Mouse (Mus musculus): ENCODE results near the gene Igfbp2.

Gene Igfbp2

DNA sequence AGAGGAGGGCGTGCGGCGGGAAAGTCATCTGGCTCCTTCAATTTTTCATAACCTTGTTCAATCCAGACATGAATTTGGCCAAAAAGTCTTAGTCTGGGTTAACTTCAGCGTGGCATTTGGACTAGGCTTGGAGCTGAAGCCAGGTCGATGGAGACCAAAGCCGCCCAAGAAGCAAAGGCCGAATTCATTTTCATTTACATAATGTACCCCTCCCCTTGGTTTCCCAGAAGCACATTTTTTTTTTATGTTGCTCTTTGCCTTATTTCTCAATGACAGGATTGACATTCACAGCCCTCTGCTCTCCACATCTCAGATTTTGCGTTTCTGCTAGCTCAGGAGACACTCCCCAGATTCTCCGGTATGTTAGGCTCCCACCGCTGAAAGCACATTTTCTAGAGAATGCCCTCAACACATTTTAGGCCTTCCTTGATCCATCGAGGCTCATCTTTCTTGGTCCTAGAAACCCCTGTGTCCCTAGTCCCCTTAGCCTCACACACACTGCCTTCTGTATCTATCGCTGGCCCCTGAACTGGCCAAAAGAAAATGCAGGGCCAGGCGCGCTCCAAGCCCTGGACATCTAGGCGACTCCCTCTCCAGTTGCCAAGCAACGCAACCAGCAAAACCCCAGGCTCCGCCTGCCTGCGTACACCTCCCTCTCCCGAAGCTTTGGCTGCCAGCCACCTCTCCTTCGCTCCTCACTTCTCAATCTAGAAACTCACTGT, 46.5 kb downstream of the Igfbp2 start:
- in situ Hi-C loops (cut with MboI) = loop anchor here (25.0 kb wide), 1 partner anchor 942 kb away; no protein-coding TSS in a partner anchor

DNA sequence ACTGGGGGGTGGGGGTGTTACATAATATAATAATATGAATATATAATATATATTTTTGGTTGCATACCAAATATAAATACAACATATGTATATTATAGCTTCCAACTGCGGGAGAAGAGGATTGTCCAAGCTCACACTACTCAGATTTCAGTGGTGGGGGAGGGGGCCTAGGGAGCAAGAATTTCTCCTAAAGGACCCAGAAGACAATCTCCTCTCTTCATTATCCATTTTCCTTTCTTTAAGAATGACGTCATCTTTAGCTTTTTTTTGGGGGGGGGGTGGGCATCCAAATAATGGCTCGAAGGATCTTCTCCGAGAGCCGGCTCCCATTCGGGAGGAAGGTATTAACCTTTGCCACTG, 47.0 kb downstream of the Igfbp2 start:
- in situ Hi-C loops (cut with MboI) = loop anchor here (25.0 kb wide), 1 partner anchor 941 kb away; no protein-coding TSS in a partner anchor

- in situ Hi-C loops (cut with MboI) = loop anchor here (25.0 kb wide), 1 partner anchor 940 kb away; no protein-coding TSS in a partner anchor
These were observed 47.6 kb downstream of the Igfbp2 start for GRCm38 (mm10) chr1:72871697-72872411.

DNA sequence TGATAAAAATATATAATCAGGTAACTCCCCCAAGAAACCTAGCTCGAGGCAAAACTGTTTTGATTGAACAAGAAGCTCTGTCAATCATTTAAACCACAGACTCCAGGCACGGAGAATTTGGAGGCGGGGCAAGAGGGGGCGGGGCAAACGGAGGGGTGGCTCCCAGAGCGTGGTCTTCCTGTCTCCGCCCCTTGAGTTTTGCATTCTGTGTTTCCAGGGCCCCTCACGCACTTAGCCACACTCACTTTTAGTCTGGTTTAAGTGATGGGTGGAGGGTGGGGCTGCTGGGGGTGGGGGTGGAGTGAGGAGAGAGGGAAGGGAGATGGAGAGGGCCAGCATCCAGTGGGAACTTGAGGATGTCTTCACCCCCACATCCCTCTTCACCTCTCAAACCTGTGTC, 48.2 kb downstream of the Igfbp2 start:
- in situ Hi-C loops (cut with MboI) = loop anchor here (25.0 kb wide), 1 partner anchor 940 kb away; no protein-coding TSS in a partner anchor

GRCm38 (mm10) chr1:72873078-72873477, 48.8 kb downstream of the Igfbp2 start:
- in situ Hi-C loops (cut with MboI) = loop anchor here (25.0 kb wide), 1 partner anchor 939 kb away; no protein-coding TSS in a partner anchor

DNA sequence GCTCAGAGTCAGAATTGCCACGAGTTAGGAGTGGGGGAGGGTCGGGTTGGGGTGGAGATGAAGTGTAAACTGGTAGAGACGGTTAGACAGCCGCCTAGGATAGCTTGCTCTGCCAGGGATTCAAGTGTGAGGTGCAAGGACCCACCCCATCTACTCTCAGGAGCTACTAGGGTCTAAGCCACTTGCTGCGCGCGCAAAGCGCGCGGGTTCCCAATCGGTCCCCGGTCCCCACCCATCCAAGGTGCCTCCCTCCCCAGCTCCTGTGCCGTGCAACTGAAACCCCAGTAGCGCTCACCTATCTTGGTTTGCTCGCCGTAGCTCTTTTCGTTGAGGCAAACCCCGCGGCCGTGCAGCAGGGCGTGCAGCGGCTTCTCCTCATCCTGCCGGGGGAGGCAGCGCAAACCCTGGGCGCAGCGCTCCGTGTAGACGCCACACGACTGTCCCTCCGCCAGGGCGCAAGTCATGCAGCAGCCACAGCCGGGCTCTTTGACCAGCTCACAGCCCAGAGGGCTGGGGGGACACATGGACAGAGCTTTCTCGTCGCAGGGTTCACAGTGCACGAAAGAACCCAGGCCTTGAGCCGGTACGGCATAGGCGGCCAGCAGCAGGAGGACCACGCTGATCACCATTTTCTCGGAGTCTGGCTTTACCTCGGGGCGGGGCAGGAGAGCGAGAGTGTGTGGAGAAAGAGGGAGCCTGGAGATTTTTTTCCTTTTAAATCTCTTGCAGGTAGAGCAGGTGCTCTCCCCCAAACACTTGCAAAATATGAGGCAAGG, 49.4 kb downstream of the Igfbp2 start:
- in situ Hi-C loops (cut with MboI) = loop anchor here (25.0 kb wide), 1 partner anchor 939 kb away; no protein-coding TSS in a partner anchor

- in situ Hi-C loops (cut with MboI) = loop anchor here (25.0 kb wide), 1 partner anchor 938 kb away; no protein-coding TSS in a partner anchor
These were observed 50.2 kb downstream of the Igfbp2 start, which contains the start of gene Igfbp5 for GRCm38 (mm10) chr1:72874287-72875211. Gene Igfbp5 (minus strand): TSS chr1:72874884.

DNA sequence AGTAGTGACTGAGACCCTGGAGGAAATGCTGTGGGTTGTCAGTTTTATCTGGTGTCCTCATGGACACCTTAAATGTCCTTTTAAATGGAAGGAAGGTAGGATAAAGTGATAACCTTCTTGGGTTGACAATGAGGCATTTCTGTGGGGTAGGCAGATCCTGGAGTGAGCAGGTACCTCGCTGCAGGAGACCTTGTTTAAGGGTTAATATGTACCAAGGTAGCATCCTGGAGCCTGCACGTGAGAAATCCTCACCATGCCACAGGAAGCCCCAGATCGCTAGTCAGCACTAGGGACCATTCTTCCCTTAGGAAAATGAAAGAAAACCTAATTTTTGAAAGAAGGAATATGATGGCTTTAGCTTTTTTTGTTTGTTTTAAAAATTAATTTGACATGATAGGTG, 51.4 kb downstream of the Igfbp2 start:
- in situ Hi-C loops (cut with MboI) = no loop called here

DNA sequence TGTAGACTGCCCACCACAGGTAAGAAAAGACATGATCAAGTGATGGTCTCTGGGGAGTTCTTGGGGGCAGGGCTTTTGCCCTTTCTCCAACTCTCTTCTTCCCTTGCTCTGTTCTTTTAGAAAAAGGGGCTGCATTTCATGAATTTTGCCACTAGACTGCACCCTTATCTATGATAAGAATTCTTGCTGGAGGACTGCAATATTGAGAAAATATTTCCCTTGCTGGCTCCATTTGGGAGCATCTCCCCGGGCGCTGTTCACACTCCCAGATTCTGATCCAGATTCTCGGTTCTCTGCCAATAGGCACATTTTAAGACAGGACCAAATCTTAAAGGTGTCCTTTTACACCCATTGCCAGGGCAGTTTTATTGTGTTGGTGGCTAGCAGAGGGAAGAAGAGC, 51.8 kb downstream of the Igfbp2 start:
- in situ Hi-C loops (cut with MboI) = no loop called here

DNA sequence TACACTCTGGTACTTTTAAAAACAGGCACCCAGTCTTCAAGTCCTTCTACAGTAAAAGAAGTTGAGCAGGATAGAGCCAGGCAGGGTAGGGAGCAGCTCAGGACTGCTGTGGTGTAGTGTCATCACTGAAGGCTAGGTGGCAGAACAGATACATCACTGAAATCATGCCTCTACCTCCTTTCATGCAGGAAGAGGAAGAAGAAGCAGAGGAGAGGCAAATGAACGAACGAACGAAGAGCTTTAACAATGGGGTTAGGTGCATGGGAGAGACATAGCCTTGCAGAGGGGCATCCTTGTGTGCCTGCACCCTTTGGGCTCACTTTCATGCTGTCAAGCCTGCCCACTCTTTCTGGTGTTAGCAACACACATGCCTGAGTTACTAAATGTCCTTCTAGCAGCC, 53.6 kb downstream of the Igfbp2 start:
- in situ Hi-C loops (cut with MboI) = no loop called here

- in situ Hi-C loops (cut with MboI) = no loop called here
These were observed 54.4 kb downstream of the Igfbp2 start for GRCm38 (mm10) chr1:72878473-72879318.

DNA sequence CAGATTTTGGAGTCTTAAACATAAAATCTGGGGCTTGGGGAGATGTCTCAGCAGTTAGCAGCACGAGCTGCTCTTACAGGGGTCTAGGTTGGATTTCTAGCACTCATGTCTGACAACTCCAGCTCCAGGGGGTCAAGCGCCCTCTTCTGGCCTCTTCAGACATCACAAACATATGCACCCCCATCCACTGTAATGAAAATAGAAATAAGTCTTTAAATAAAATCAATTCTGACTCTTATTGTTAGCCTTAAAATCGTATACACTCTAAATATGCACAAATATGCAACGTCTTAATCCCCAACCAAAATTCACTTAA, 55.0 kb downstream of the Igfbp2 start:
- in situ Hi-C loops (cut with MboI) = no loop called here

GRCm38 (mm10) chr1:72885111-72885818, 61.0 kb downstream of the Igfbp2 start:
- in situ Hi-C loops (cut with MboI) = no loop called here

DNA sequence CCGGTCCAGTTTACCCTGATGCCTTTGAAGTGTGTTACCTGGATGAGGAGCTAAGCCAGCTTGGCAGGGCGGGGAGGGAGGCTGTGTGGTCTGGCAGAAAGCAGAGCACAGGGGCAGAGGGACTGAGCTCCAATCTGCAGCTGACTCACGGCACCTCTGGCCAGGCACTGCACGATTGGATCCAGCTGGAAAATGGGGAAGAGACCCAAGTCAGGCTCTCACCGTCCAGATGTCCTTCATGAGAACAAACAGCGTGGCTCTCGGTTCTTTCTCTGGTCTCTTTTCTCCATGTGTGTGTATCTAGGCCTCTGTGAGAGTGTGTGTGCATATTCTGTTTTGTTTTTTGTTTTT, 61.5 kb downstream of the Igfbp2 start:
- in situ Hi-C loops (cut with MboI) = no loop called here

DNA sequence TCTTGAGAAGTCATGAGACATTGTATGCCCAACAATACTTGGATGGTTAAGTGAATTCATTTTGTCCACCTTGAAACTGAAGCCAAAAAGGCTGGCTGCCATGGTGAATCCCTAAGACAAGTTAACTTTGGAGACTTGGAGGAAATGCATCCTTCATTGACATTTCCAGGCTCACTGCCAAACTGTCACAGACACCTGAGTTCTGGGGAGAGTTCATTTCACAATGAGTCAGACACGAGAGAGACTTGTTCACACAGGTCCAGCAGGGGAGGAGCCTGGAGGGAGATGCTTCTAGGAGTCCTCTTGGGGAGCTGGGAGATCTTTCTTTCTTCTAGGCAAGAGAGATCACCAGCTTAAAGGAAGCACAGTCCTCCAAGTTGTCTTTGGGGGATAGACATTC, 63.6 kb downstream of the Igfbp2 start:
- in situ Hi-C loops (cut with MboI) = no loop called here

GRCm38 (mm10) chr1:72895821-72896220, 71.5 kb downstream of the Igfbp2 start:
- in situ Hi-C loops (cut with MboI) = no loop called here

Measured in mature B cell (primary cell).